Mouse (Mus musculus) c-Kit-positive CD71-positive TER-119-positive erythroid progenitor cells, embryonic 14.5 days (primary cell): ENCODE data around the gene Nsg2.
A peak's percentile ranks its signal among the peaks of the same experiment; 100 is the strongest.

ENCODE experiments used
- DNase-seq: peaks from one replicate; pipeline ENCODE4 v3.0.0-alpha.2; 2013; ENCODE audit warnings: low spot score

Gene Nsg2

GRCm38 (mm10) chr11:32011867-32012603 lies 11.8 kb downstream of the Nsg2 start:
- DNase-seq, result no peak

GRCm38 (mm10) chr11:32013014-32013427 lies 12.8 kb downstream of the Nsg2 start:
- no peak for DNase-seq

DNA sequence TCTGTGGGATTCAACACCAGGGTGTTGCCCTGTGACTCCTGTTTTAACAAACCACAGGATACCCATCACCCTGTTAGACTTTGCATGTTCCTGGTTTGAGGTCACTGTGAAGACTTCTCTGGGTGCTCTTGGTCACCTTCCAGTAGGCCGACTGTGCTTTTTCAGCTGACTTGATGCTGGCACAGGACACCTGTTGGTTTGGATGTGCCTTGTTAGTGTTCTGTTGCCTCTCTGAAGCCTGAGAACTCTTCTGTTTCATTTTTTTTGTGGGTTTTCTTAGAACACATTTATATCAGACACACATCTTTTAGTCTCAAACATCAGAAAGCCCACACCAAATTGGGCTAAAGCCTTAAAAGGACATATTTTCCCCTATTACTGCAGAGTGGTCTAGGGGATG lies 13.3 kb downstream of the Nsg2 start:
- no peak for DNase-seq

GRCm38 (mm10) chr11:32018201-32018600 lies 17.9 kb downstream of the Nsg2 start:
- DNase-seq, result peak; percentile 19

GRCm38 (mm10) chr11:32020031-32020965 lies 20.0 kb downstream of the Nsg2 start:
- no peak for DNase-seq

DNA sequence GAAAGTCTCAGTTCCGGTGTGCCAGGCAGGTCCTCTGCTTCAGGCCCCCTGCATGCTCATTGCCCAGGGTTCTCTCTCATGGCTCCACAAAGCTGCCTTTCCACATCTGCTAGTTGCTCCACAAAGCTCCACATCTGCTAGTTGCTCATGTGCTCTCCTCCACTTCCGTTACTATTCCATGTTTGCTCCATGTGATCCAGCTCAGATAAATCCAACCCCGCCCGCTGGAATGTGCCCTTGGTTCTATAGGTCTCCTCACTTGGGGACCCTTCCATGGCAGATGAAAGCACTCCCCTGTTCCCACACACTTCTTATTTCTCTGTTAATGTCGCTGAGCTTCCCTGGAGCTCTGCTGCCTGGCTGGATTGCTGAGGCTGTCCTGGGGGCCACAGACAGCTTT lies 26.4 kb downstream of the Nsg2 start:
- no peak for DNase-seq

DNA sequence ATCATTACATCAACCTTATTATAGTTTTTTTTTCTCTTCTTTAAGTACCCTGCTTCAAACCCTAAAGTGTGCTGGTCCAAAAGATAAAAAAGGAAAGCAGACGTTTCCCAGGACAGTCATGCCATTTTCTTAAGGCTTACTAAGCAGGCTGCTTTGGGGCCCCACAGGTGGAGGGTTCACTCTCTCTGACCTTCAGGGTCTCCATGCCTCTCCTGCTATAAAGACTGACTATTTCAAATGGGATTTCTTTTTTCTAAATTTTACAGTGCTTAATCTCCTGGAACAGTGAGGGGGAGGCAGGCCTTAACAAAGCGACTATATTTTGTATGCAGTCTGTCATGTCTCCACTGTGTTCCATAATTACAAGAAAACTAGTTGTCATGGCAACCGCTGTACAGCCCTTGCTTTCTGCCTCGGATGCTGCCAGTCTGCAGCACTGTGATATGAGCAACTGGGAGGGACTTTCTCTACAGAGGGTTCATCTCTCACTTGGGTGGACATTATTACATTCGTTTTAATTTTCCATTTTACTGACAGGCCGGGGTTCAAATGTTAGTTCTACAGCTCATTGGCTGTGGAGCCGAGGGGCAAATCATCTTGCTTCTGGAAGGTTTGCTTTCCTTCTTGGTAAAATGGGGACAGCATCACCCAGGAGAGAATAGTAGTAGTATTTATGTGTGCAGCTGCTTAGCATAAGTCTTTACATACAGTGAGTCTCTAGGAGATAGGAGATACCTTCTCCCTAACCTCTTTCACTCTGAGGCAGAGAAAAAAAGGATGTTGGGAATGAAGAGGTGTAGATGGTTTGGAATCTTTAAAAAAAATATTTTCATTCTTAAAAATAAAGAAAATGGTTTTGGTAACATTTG lies 27.4 kb downstream of the Nsg2 start:
- DNase-seq, result no peak

DNA sequence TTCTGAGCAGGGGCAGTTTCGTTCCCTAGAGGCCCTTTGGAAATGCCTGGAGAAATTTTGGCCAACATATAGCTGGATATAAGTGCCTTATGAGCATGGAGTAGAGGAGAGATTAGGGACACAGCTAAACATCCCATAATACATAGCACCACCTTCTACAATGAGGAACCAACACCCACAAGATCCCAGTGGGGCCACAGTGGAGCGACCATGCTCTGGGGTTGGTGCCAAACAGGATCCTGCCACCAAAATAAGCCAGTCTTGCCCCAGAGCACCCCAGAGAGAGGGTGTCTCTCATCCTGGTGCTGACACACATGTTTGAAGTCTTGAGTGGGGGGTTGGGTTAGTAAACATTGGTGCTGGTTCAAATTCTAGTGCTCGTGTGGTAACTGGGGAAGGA lies 28.3 kb downstream of the Nsg2 start:
- no peak for DNase-seq

DNA sequence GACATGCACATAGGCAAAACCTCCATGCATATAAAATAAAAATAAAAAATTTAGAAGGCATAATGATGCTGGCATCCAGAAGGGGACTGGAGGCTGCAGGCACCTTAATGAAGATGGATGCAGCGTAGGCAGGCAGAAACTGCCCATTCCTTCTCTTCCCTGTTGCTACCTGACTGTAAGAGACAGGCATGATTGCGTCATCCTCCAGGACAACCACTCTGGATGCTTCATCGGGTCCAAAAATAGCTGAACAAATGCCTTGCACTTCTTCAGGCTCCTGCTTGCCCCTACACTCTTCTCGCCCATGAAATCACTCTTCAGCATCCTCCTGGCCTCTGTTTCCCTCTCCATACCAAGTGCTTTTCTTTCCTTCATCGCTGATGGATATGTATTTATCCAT lies 29.1 kb downstream of the Nsg2 start:
- no peak for DNase-seq

DNA sequence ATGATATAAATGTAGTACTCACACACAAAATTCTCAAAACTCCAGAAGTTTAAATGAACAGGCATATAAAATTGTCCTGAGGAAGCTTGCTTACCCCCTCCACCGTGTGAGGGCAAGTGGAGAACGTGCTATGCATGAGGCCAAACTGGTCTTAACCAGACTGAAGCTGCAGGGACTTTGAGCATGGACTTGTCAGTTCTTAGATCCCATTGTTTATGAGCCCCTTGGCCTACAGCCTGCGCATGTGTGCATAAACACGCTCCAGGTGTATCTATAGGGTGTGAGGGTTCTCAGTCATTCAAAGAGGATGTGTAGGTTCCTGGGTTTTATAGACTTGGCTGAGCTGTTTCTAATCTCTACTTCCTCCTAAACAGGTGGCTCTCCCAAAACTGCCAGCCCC lies 31.1 kb downstream of the Nsg2 start:
- DNase-seq, result no peak

GRCm38 (mm10) chr11:32032053-32032452 lies 31.8 kb downstream of the Nsg2 start:
- no peak for DNase-seq

GRCm38 (mm10) chr11:32035831-32036230 lies 35.6 kb downstream of the Nsg2 start:
- DNase-seq, result no peak

DNA sequence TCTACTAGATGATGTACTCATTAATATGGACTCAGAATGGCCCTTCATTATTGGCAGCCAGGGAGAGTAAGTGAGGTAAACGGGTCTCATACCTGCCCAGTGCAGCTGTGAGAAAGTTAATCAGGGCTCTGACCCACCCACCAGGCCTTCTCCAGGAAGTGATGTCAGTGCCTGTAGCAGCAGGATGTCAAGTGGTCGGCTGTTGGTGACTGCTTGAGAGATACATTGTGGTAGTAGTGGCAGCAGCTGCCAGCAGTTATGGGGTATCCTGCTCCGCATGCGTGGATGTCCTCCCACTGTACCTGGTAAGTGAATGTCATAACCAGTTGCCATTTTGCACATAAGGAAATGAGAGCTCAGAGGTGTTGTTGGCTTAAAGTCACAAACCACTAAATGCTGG lies 39.4 kb downstream of the Nsg2 start:
- no peak for DNase-seq

DNA sequence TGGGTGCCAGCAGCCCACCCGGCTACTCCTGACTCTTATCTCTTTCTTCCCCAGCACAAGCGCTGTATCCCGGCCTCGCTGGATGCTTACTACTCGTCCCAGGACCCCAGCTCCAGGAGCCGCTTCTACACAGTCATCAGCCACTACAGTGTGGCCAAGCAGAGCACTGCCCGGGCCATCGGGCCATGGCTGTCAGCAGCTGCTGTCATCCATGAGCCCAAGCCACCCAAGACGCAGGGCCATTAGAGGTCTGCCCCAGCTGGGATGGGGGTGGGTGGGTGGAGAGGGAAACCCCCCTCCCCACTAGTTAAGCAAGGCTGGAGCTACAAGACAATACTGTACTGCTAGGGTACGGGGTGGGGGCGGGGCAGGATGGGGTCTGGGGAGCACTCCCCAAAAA lies 57.1 kb downstream of the Nsg2 start:
- DNase-seq, result no peak

GRCm38 (mm10) chr11:32057861-32058260 lies 57.6 kb downstream of the Nsg2 start:
- no peak for DNase-seq

- DNase-seq, result no peak
These were observed 60.8 kb downstream of the Nsg2 start for GRCm38 (mm10) chr11:32061020-32061419.

- no peak for DNase-seq
These were observed 61.6 kb downstream of the Nsg2 start for GRCm38 (mm10) chr11:32061874-32062273.

GRCm38 (mm10) chr11:32063775-32064510 lies 63.7 kb downstream of the Nsg2 start:
- DNase-seq, result no peak

GRCm38 (mm10) chr11:32064511-32064862 lies 64.2 kb downstream of the Nsg2 start:
- DNase-seq, result no peak

DNA sequence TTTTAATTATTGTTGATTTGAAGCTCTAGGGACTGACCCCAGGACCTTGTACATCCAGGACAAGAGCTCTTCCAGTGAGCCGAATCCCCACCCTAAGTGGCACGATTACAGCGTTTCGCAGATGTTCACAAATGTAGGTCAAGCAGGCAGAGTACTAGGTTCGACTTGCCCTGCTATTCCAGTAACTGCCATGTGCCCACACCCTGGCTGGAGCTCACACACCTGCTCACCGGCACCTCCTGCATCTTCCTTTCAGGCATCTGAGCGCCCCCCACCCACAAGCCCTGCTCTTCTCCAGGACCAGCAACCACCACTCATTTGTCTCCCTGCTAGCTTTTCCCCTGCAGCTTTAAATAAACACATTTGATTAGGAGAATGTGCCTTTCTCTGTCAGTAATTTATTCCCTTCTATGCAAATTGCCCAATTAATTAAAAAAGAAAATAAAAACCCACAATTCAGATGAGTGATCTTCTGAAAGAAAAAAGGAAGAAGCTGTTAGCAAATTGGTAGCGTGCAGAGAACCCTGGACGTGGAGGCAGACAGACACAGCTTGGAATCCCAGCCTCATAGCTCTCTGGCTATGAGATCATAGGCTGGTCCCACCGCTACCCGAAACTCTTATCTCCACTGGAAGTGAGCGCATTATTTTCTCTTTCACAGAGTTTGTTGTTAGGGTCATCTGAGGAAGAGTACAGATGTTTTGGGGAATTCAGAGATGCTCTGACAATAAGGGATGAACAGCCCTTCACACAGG lies 68.7 kb downstream of the Nsg2 start:
- no peak for DNase-seq

GRCm38 (mm10) chr11:32075163-32075562 lies 74.9 kb downstream of the Nsg2 start:
- DNase-seq, result no peak
